Mouse (Mus musculus) ES-Bruce4 (cell line): Measurements from ENCODE around the gene Notch2.

ENCODE experiments used
- CTCF ChIP-seq: IDR thresholded peaks from one replicate; pipeline ENCODE4 v1.8.1; 2011; ENCODE audit warnings: low read depth, low read length
- EP300 ChIP-seq: IDR thresholded peaks from 2 replicates; pipeline ENCODE4 v1.6.1; 2011; ENCODE audit warnings: low read depth, low read length; ENCODE audit not compliant: insufficient read depth

GRCm38 (mm10) chr3:98072570-98072969, 59.2 kb downstream of the Notch2 start:
- TF ChIP-seq CTCF (no peak), EP300 (no peak)
